Mouse (Mus musculus) heart, embryonic 15.5 days (tissue): Measurements from ENCODE around the gene Fut4. TPM values are rescaled to one million over a fixed set of nuclear protein-coding genes. Genes with fewer than 3 reads are reported as not detected.

Experiments
- polyA plus RNA-seq: library from polyadenylated mRNA; unstranded; fragments of >200 nt; fragmentation: Nextera tagmentation; extraction: Ambion mirVana; gene quantifications from 2 replicates; pipeline ENCODE4 v1.2.1, GENCODE M21; 2015

Gene Fut4
- polyA plus RNA-seq, 1 experiment from 2014 or later: 1.2 TPM

Other genes with a start within 250 kb of the Fut4 start
- 16.1 and 19.6 TPM in 2 replicates for gene Amotl1, start 107.3 kb downstream of the Fut4 start, polyA plus RNA-seq
- gene Piwil4, start 11.7 kb downstream of the Fut4 start, polyA plus RNA-seq: 0.08 and 0.15 TPM in 2 replicates
- gene 1700012B09Rik, start 18.6 kb upstream of the Fut4 start, polyA plus RNA-seq: 0.26 and 0.43 TPM in 2 replicates
- 12.8 and 14.5 TPM in 2 replicates for gene Mre11a, start 32.3 kb upstream of the Fut4 start, polyA plus RNA-seq
- gene Ankrd49, start 32.5 kb upstream of the Fut4 start, polyA plus RNA-seq: 18.9 and 21.3 TPM in 2 replicates
- gene Gpr83, start 107.8 kb upstream of the Fut4 start, polyA plus RNA-seq: 0.26 and 2.3 TPM in 2 replicates
- gene Izumo1r, start 151.6 kb upstream of the Fut4 start, polyA plus RNA-seq: 0.13 and 1.8 TPM in 2 replicates